ENCODE assay signal across 11 mouse cellular contexts in the genomic region with DNA sequence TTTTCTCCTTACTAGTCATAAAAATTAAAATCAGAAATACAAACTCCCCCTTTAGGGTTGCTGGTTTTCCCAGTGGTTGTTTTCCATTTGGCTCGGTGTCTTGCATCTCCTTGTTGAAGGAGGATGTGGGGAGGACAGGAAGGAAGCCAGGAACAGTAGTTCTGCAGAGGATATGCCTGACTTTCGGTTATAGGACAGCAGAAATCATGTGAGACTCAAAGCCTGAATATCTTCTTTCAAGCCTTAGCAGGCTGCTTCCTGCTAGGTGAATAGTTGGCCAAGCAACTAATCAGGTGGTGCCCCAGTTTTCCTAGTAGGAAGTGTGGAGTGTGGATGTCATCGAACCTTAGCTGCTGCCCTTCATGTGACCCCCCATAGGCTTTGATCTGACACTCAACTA.
"Had no signal": no experiment of that assay in that cellular context is flagged by ENCODE, and none has a peak within 500 bp of the region (broad histone marks: within the 10 kb centered on the region; RNA-seq: fewer than 3 reads in every experiment).

No protein-coding gene starts in this region.

- DNase-seq: kidney, adult 9 months; kidney, postnatal 25 days; lung, embryonic 14.5 days; lung, postnatal 10 days; lung, postnatal 4 days had no signal

- H3K4me3 ChIP-seq: left cerebral cortex, adult 2 months; limb, embryonic 10.5 days; liver, embryonic 15.5 days; midbrain, embryonic 13.5 days had no signal

- H3K27ac ChIP-seq: left cerebral cortex, adult 2 months; limb, embryonic 10.5 days; liver, embryonic 15.5 days; midbrain, embryonic 13.5 days had no signal

- H3K9me3 ChIP-seq: limb, embryonic 10.5 days; liver, embryonic 15.5 days; midbrain, embryonic 13.5 days had no signal

- H3K9ac ChIP-seq: liver, embryonic 15.5 days; lung, embryonic 14.5 days; midbrain, embryonic 13.5 days had no signal

- H3K4me1 ChIP-seq: liver, embryonic 15.5 days; midbrain, embryonic 13.5 days had no signal

- H3K36me3 ChIP-seq: limb, embryonic 10.5 days; liver, embryonic 15.5 days; midbrain, embryonic 13.5 days had no signal

- H3K4me2 ChIP-seq: liver, embryonic 11.5 days; liver, embryonic 15.5 days; lung, embryonic 14.5 days; midbrain, embryonic 13.5 days had no signal

- H3K27me3 ChIP-seq: liver, embryonic 15.5 days; midbrain, embryonic 13.5 days had no signal

- ATAC-seq: intestine, embryonic 16.5 days; midbrain, embryonic 13.5 days had no signal
